Comparison of ENCODE assay signal across 11 mouse cellular contexts in the genomic region with DNA sequence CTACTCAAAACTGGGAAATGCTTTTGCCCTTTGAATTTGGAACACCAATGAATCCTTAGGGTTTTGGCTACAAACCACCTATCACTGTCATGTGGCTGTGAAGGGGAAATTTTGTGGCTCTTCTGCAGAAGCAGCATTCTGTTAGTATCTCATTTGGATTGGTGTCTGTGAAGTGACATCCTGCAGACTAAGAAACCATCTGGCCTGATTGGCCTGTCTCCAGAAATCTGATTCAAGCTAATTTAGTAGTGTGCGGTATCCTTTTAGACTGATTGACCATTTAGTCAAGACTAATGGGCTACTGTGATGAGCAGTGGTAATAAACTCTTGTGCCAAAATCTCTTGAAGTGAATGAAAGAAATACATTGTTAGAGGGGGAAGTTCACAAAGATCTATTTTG.
A peak's percentile ranks its signal among the peaks of the same experiment; 100 is the strongest.
DNase-seq lines count a peak whose midpoint lies in the region; ATAC-seq and TF ChIP-seq lines count a peak whose summit lies in the region.
"Had no signal": no experiment of that assay in that cellular context is flagged by ENCODE, and none has a peak within 500 bp of the region (broad histone marks: within the 10 kb centered on the region; RNA-seq: fewer than 3 reads in every experiment).

No protein-coding gene starts in this region.

- no peaks in the 10 kb centered on the region for H3K9me3 ChIP-seq in hindbrain, embryonic 14.5 days (ENCODE audit: control insufficient read depth, low read length)
- H3K9me3 ChIP-seq in hindbrain, embryonic 11.5 days (ENCODE audit: control insufficient read depth, low read length) = no peaks in the 10 kb centered on the region
- H3K9me3 ChIP-seq: embryonic facial prominence, embryonic 13.5 days; neural tube, embryonic 12.5 days had no signal

- no peaks in the 10 kb centered on the region for H3K36me3 ChIP-seq in hindbrain, embryonic 14.5 days (replicated peaks; ENCODE audit: control insufficient read depth, insufficient read depth)
- no peaks in the 10 kb centered on the region for H3K36me3 ChIP-seq in hindbrain, embryonic 11.5 days (ENCODE audit: control insufficient read depth, insufficient read depth, low read length)
- no peaks in the 10 kb centered on the region for H3K36me3 ChIP-seq in heart, adult 2 months (ENCODE audit: control insufficient read depth, insufficient read depth, low read length)
- H3K36me3 ChIP-seq: embryonic facial prominence, embryonic 13.5 days; neural tube, embryonic 12.5 days had no signal

- no peak overlapping the region for H3K27ac ChIP-seq in hindbrain, embryonic 14.5 days
- H3K27ac ChIP-seq in hindbrain, embryonic 11.5 days (ENCODE audit: low read depth, low read length) = no peak overlapping the region
- no peak overlapping the region for H3K27ac ChIP-seq in heart, adult 2 months
- H3K27ac ChIP-seq: embryonic facial prominence, embryonic 13.5 days; neural tube, embryonic 12.5 days had no signal

- no peaks in the 10 kb centered on the region for H3K27me3 ChIP-seq in hindbrain, embryonic 14.5 days (ENCODE audit: control insufficient read depth, insufficient read depth, low read length)
- H3K27me3 ChIP-seq in hindbrain, embryonic 11.5 days (ENCODE audit: control insufficient read depth, insufficient read depth, low read length) = no peaks in the 10 kb centered on the region
- H3K27me3 ChIP-seq in heart, adult 2 months (ENCODE audit: control insufficient read depth, insufficient read depth, low read length) = no peaks in the 10 kb centered on the region
- H3K27me3 ChIP-seq: embryonic facial prominence, embryonic 13.5 days; neural tube, embryonic 12.5 days had no signal

- H3K79me2 ChIP-seq in heart, adult 2 months (replicated peaks; ENCODE audit: control insufficient read depth, insufficient read depth, low read length) = no peaks in the 10 kb centered on the region

- TF ChIP-seq EP300 in heart, adult 2 months (IDR thresholded peaks at IDR 0.05; ENCODE audit: insufficient read depth, low read depth, low read length) = no peak

- 54% methylated on average over 1 of the region's 1 CpGs for WGBS in hindbrain, embryonic 14.5 days
- 97% methylated on average over 1 of the region's 1 CpGs for WGBS in hindbrain, embryonic 11.5 days
- 52% methylated on average over 1 of the region's 1 CpGs for WGBS in heart, adult 2 months

- peak; percentile 77; the same call in 1 of the 2 replicates for ATAC-seq in hindbrain, embryonic 14.5 days (ENCODE audit: low FRiP score)
- ATAC-seq in hindbrain, embryonic 11.5 days (ENCODE audit: low FRiP score) = no peak
- no peak for ATAC-seq in activated CD4-positive, CD25-positive, alpha-beta regulatory T cell, adult 4 months

- no peak overlapping the region for H3K4me2 ChIP-seq in hindbrain, embryonic 14.5 days (replicated peaks)
- no peak overlapping the region for H3K4me2 ChIP-seq in hindbrain, embryonic 11.5 days (replicated peaks; ENCODE audit: low read depth, low read length)
- H3K4me2 ChIP-seq: embryonic facial prominence, embryonic 13.5 days; liver, embryonic 11.5 days; neural tube, embryonic 12.5 days had no signal

- no peak overlapping the region for H3K4me3 ChIP-seq in hindbrain, embryonic 14.5 days (replicated peaks; ENCODE audit: low read length)
- no peak overlapping the region for H3K4me3 ChIP-seq in hindbrain, embryonic 11.5 days (ENCODE audit: low read depth, low read length)
- H3K4me3 ChIP-seq in heart, adult 2 months = no peak overlapping the region
- H3K4me3 ChIP-seq: embryonic facial prominence, embryonic 13.5 days; neural tube, embryonic 12.5 days had no signal

- no peak overlapping the region for H3K9ac ChIP-seq in hindbrain, embryonic 14.5 days
- no peak overlapping the region for H3K9ac ChIP-seq in hindbrain, embryonic 11.5 days (ENCODE audit: low read depth, low read length)
- no peak overlapping the region for H3K9ac ChIP-seq in heart, adult 2 months (ENCODE audit: low read depth, low read length)
- H3K9ac ChIP-seq: embryonic facial prominence, embryonic 13.5 days; neural tube, embryonic 12.5 days had no signal

- intact Hi-C loops in left cerebral cortex, postnatal 14 days (cut with DNase I) = no loop called here
- intact Hi-C loops in heart, adult 2 months (cut with DNase I) = no loop called here

- H3K4me1 ChIP-seq in hindbrain, embryonic 14.5 days (replicated peaks; ENCODE audit: control insufficient read depth, insufficient read depth, low read length) = no peaks in the 10 kb centered on the region
- H3K4me1 ChIP-seq in hindbrain, embryonic 11.5 days (replicated peaks; ENCODE audit: control insufficient read depth, insufficient read depth, low read length) = no peaks in the 10 kb centered on the region
- no peaks in the 10 kb centered on the region for H3K4me1 ChIP-seq in heart, adult 2 months (ENCODE audit: control insufficient read depth, insufficient read depth, low read length)
- H3K4me1 ChIP-seq: embryonic facial prominence, embryonic 13.5 days; neural tube, embryonic 12.5 days had no signal

- no peak for TF ChIP-seq POLR2A in brain, embryonic 14.5 days (IDR thresholded peaks at IDR 0.05; ENCODE audit: borderline replicate concordance, extremely low read depth, insufficient read depth, insufficient read length, poor library complexity, severe bottlenecking)
- no peak for TF ChIP-seq POLR2A in heart, adult 2 months (IDR thresholded peaks at IDR 0.05; ENCODE audit: insufficient read depth, low read depth, low read length)

- peak; percentile 57 for DNase-seq in hindbrain, embryonic 14.5 days (ENCODE audit: low spot score)
- DNase-seq in hindbrain, embryonic 11.5 days (ENCODE audit: low spot score) = no peak
- DNase-seq in brain, embryonic 14.5 days (ENCODE audit: low read depth) = peak; percentile 92
- DNase-seq in frontal cortex, postnatal 10 days (ENCODE audit: low spot score in 2 of 2) = peak; percentile 32 to 34
- peak; percentile 62 to 71 for DNase-seq in left cerebral cortex, postnatal 14 days (ENCODE audit: low spot score in 2 of 2)
- DNase-seq in heart, adult 2 months = no peak
- DNase-seq in natural killer cell, adult 2 months (ENCODE audit: low spot score in 2 of 2) = no peak

- no peak for TF ChIP-seq CTCF in brain, embryonic 14.5 days (IDR thresholded peaks at IDR 0.05; ENCODE audit: borderline replicate concordance, extremely low read depth, insufficient read depth, insufficient read length)
- no peak for TF ChIP-seq CTCF in heart, adult 2 months (IDR thresholded peaks at IDR 0.05)

Comparison
In these comparisons a context has a peak if more than half of its experiments do, and no peak if none do; other contexts are left out.
1. DNase-seq: peak in hindbrain, embryonic 14.5 days (single experiment), brain, embryonic 14.5 days (single experiment), frontal cortex, postnatal 10 days (2 of 2) and left cerebral cortex, postnatal 14 days (2 of 2); none in hindbrain, embryonic 11.5 days (single experiment), heart, adult 2 months (0 of 2) and natural killer cell, adult 2 months (0 of 2).